Mouse (Mus musculus) liver, postnatal 0 days (tissue): ENCODE results near the gene Lztfl1.

Source experiments
- CTCF ChIP-seq: sonication (generic); IDR thresholded peaks from 2 replicates; pipeline ENCODE4 v1.5.1; 2016; ENCODE audit warnings: antibody characterized with exemption, low read depth
- EP300 ChIP-seq: IDR thresholded peaks from 2 replicates; pipeline ENCODE4 v1.6.1; 2016; ENCODE audit warnings: antibody characterized with exemption, low read depth, mild to moderate bottlenecking

DNA sequence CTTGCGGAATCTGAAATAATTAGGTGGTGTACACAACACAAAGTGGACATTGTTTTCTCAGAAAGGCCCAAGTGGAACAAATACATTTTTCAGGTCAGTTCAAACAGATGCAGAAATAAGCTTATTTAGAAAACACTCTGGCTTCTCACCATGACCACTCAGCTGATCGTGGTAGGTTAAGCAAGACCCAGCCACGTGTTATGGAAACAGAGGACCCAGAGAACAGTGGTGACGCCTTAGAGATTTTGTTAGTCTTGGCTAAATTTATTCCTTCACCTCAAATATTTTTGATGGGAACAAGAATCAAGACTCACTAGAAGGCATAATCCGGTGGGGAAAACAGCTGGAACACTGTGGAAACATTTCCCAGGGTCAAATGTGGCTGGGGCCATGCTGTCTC lies 31.3 kb downstream of the Lztfl1 start:
- TF ChIP-seq CTCF (no peak), EP300 (no peak)
